Mouse (Mus musculus) stomach, postnatal 0 days (tissue): ENCODE results near the gene Sema4b. TPM values are rescaled to one million over a fixed set of nuclear protein-coding genes. Genes with fewer than 3 reads are reported as not detected.
A peak's percentile ranks its signal among the peaks of the same experiment; 100 is the strongest.

ENCODE experiments used
- ATAC-seq: fragments of 200-750 bp; cut with Nextera tagmentation; 2 replicates; pipeline ENCODE4 v1.8.0; 2017; ENCODE audit not compliant: low FRiP score, low TSS enrichment
- DNase-seq: peaks from one replicate; pipeline ENCODE4 v3.0.0-alpha.2; 2016; ENCODE audit warnings: low spot score
- H3K27ac ChIP-seq: fragments of 300-500 bp; sonication (generic); replicated peaks from 2 replicates; pipeline ENCODE4 v1.5.1; 2014; ENCODE audit warnings: mild to moderate bottlenecking, control low read depth
- H3K27me3 ChIP-seq: fragments of 300-500 bp; sonication (generic); 2 replicates; pipeline ENCODE4 v1.6.1; 2014; ENCODE audit warnings: low read length; ENCODE audit not compliant: control insufficient read depth, insufficient read depth
- H3K36me3 ChIP-seq: fragments of 300-500 bp; sonication (generic); 2 replicates; pipeline ENCODE4 v1.6.1; 2014; ENCODE audit warnings: low read length, mixed read lengths; ENCODE audit not compliant: control insufficient read depth, insufficient read depth
- H3K4me1 ChIP-seq: fragments of 300-500 bp; sonication (generic); replicated peaks from 2 replicates; pipeline ENCODE4 v1.6.1; 2014; ENCODE audit warnings: antibody characterized with exemption; ENCODE audit not compliant: control insufficient read depth, insufficient read depth
- H3K4me2 ChIP-seq: fragments of 300-500 bp; sonication (generic); replicated peaks from 2 replicates; pipeline ENCODE4 v1.6.1; 2014; ENCODE audit warnings: low read depth, mild to moderate bottlenecking, control low read depth, moderate library complexity
- H3K4me3 ChIP-seq: fragments of 300-500 bp; sonication (generic); 2 replicates; pipeline ENCODE4 v1.5.1; 2014; ENCODE audit warnings: low read depth, low read length, control low read depth
- H3K9ac ChIP-seq: fragments of 300-500 bp; sonication (generic); 2 replicates; pipeline ENCODE4 v1.6.1; 2014; ENCODE audit warnings: mild to moderate bottlenecking, low read length, control low read depth, mixed read lengths
- H3K9me3 ChIP-seq: fragments of 300-500 bp; sonication (generic); 2 replicates; pipeline ENCODE4 v1.6.1; 2016; ENCODE audit warnings: low read length; ENCODE audit not compliant: control insufficient read depth
- CTCF ChIP-seq: IDR thresholded peaks from 2 replicates; pipeline ENCODE4 v1.5.1; 2016; ENCODE audit warnings: antibody characterized with exemption, low read depth, mild to moderate bottlenecking, moderate library complexity
- EP300 ChIP-seq: optimal IDR thresholded peaks from 2 replicates; pipeline ENCODE3; 2016; ENCODE audit warnings: antibody characterized with exemption
- WGBS: fragments of 180-500 bp; shearing (Covaris S2); extraction: QIAGEN DNeasy Blood & Tissue Kit; methylation state at CpG from one replicate; pipeline ENCODE4 v1.1.7; 2014; 5-methylcytosine and 5-hydroxymethylcytosine counted together
- polyA plus RNA-seq: library from polyadenylated mRNA; unstranded; fragments of >200 nt; fragmentation: Nextera tagmentation; extraction: Ambion mirVana; gene quantifications from 2 replicates; pipeline ENCODE4 v1.2.1, GENCODE M21; 2015

Sema4b gene
- polyA plus RNA-seq, 1 experiment from 2014 or later: 19.9 TPM

DNA sequence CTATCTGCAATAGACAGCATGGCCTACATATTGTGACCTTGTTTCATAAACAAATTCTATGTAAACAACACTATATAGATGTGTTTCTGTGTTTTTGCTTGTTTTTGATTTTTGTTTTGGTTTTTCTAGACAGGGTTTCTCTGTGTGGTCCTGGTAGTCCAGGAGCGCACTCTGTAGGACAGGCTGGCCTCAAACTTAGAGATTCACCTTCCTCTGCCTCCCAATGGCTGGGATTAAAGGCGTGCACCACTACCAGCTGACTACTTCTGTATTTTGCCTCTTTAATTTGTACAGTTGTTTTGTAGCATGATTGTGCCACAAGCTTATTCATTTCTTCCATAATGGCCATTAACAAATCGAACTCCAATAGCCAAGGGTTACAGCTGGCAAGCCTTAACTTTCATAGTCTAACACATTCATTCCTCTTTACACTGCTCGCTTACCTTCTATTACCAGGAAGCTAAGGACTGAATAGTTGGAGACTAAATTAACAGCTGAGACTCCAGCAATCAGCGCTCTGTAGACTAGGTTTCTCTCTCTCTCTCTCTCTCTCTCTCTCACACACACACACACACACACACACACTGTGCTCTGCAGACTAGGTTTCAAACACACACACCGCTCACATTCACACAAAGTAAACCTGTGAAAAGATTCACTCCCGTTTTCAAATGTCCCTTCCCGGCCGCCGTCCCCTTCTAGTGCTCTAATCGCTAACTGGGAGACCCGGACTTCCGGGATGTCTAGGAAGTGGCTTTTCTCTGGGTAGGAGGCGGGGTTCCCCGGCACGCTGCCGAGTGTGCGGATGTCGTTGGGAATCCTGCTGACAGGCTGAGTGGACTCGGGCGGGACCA lies 82.5 kb downstream of the Sema4b start, which contains the start of gene Vps33b:
Gene Vps33b (plus strand): TSS at position 753 of the 854 bp plus-strand sequence.
- peak; percentile 95 for DNase-seq
- no peaks in the 10 kb centered on the region for H3K27me3 ChIP-seq
- H3K9ac ChIP-seq: peak within 1 kb of the TSS; percentile 80
- H3K4me2 ChIP-seq: peak within 1 kb of the TSS; percentile 95
- TF ChIP-seq CTCF (peak; percentile 3; the same call in 1 of the 2 replicates), EP300 (peak; percentile 55)
- peak within 1 kb of the TSS; percentile 81 for H3K4me3 ChIP-seq
- no peaks in the 10 kb centered on the region for H3K4me1 ChIP-seq
- H3K36me3 ChIP-seq: peaks cover 11% of the 10 kb centered on the region
- peak within 1 kb of the TSS; percentile 88 for H3K27ac ChIP-seq
- peak; percentile 93 for ATAC-seq
- H3K9me3 ChIP-seq: no peaks in the 10 kb centered on the region
- WGBS: 4% methylated on average over 21 of the region's 21 CpGs

DNA sequence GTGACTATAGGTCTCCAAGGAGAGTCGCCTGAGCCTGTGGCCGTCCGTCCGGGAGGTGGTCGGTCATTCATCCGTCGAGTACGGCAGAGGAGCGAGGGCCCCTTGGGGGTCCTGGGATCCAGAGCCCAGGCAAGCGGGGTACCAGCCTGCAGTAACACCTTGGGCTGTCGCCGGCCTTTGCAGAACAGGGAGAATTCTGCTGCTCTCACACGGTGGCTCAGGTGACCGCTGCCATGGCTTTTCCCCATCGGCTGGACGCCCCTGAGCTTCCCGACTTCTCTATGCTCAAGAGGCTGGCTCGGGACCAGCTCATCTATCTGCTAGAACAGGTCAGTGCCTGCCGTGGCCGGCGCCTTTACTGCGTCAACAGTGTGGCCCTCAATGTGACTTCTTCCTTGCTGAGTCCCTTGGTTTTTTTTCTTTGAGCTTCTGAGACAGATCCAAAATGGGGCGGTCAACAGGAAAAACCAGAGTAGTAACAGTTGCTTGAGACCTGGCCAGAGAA lies 83.2 kb downstream of the Sema4b start:
- DNase-seq (peak; percentile 53), ATAC-seq (peak; percentile 74)
- under 1% methylated on average over 23 of the region's 23 CpGs for WGBS
- Histone ChIP-seq H3K27me3 (no peaks in the 10 kb centered on the region), H3K4me1 (no peaks in the 10 kb centered on the region), H3K9ac (peak overlapping the region; percentile 80), H3K4me2 (peak overlapping the region; percentile 95), H3K4me3 (peak overlapping the region; percentile 81), H3K36me3 (peaks cover 11% of the 10 kb centered on the region), H3K27ac (peak overlapping the region; percentile 88), H3K9me3 (no peaks in the 10 kb centered on the region)
- no peak for TF ChIP-seq CTCF
- TF ChIP-seq EP300: no peak

DNA sequence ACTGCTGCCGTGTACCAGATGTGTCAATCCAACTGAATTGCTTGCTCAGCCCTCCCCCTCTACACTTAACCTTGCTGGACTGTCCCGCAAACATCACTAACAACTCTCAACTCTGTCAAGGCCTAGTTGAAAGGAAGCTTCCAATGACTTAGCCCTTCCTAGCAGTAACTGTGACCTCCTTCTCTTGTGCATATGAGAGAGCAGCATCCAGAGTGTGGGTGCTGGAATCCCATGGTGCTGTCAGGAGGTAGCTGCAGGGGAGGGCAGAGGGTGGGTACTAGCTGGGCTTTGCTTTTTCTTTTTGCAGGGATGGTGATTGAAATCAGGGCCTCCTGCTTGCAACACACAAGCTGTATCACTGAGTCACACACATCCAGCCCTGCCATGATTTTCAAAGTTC lies 86.8 kb downstream of the Sema4b start:
- no peak overlapping the region for H3K9ac ChIP-seq

More for the DNA sequence above, 86.8 kb downstream of the Sema4b start:
- Histone ChIP-seq H3K9me3 (no peaks in the 10 kb centered on the region), H3K27me3 (no peaks in the 10 kb centered on the region), H3K4me2 (no peak overlapping the region), H3K27ac (no peak overlapping the region), H3K4me1 (no peaks in the 10 kb centered on the region), H3K36me3 (peaks cover 15% of the 10 kb centered on the region), H3K4me3 (no peak overlapping the region)
- TF ChIP-seq EP300 (no peak), CTCF (no peak)
- ATAC-seq: no peak
- DNase-seq: no peak
- 87% methylated on average over 2 of the region's 2 CpGs for WGBS

Other genes with a start within 250 kb of the Sema4b start
- gene Zfp710, start 162.0 kb upstream of the Sema4b start, polyA plus RNA-seq: 10.3 and 12.0 TPM in 2 replicates
- gene Idh2, start 71.4 kb upstream of the Sema4b start, polyA plus RNA-seq: 288 TPM in 2 replicates
- gene Cib1, start 46.0 kb downstream of the Sema4b start, polyA plus RNA-seq: 187 and 189 TPM in 2 replicates
- 2.9 and 3.2 TPM in 2 replicates for gene Gdpgp1, start 46.0 kb downstream of the Sema4b start, polyA plus RNA-seq
- gene Ttll13, start 59.5 kb downstream of the Sema4b start, polyA plus RNA-seq: 1.2 TPM in 2 replicates
- 33.6 and 34.5 TPM in 2 replicates for gene Ngrn, start 74.4 kb downstream of the Sema4b start, polyA plus RNA-seq
- 4.9 and 7.5 TPM in 2 replicates for gene Vps33b, start 82.8 kb downstream of the Sema4b start, polyA plus RNA-seq
- gene Prc1, start 107.6 kb downstream of the Sema4b start, polyA plus RNA-seq: 32.6 and 38.0 TPM in 2 replicates
- 3.7 and 3.8 TPM in 2 replicates for gene Rccd1, start 137.6 kb downstream of the Sema4b start, polyA plus RNA-seq
- gene Unc45a, start 154.2 kb downstream of the Sema4b start, polyA plus RNA-seq: 30.7 and 34.5 TPM in 2 replicates
- gene Hddc3, start 156.3 kb downstream of the Sema4b start, polyA plus RNA-seq: 8.6 and 10.4 TPM in 2 replicates
- gene Man2a2, start 184.5 kb downstream of the Sema4b start, polyA plus RNA-seq: 3.6 and 5.3 TPM in 2 replicates
- 6.2 TPM in 2 replicates for gene Fes, start 201.1 kb downstream of the Sema4b start, polyA plus RNA-seq
- gene Furin, start 218.6 kb downstream of the Sema4b start, polyA plus RNA-seq: 17.6 and 20.8 TPM in 2 replicates